Mouse (Mus musculus): Measurements from ENCODE around the gene Med27.

DNA sequence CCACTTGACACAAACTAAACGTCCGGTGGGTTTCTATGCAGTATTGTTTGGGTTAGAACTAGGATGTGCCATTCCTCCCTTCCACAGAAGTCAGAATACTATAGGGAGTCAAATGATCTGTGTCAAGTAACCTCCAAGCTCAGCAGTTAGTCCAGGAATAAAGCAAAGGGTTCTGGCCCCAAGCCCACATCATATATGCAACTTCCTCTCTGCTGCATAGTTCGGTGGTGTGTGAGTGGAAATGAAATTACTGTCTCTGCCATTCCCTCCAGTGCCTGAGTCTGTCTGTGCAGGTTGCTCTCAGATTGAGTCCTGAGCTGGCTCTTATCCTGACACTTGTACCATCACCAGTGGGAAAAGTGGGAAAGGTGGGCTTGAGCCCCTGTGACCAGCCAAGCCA is 65.8 kb downstream of the Med27 start:
- TF ChIP-seq TAL1 (IDR thresholded peaks at IDR 0.05; ENCODE audit: low read length) (no peak), GATA1 (IDR thresholded peaks at IDR 0.05; ENCODE audit: low read length) (no peak)

All from erythroblast, embryonic 14.5 days (primary cell).